Mouse (Mus musculus) embryonic facial prominence, embryonic 15.5 days (tissue): ENCODE measurements around the gene Ly6g5b. TPM values are rescaled to one million over a fixed set of nuclear protein-coding genes. Genes with fewer than 3 reads are reported as not detected.
"Not testable (repeated sequence)": the region's sequence is repeated elsewhere in the genome, so short reads cannot be mapped to it uniquely, and the experiment has no call there.

Experiments used
- ATAC-seq: fragments of 200-750 bp; cut with Nextera tagmentation; 2 replicates; pipeline ENCODE4 v1.8.0; 2017; ENCODE audit warnings: low read depth, moderate TSS enrichment; ENCODE audit not compliant: insufficient number of reproducible peaks, low FRiP score, low TSS enrichment
- H3K27ac ChIP-seq: fragments of 300-500 bp; sonication (generic); replicated peaks from 2 replicates; pipeline ENCODE4 v1.5.1; 2015; ENCODE audit warnings: mild to moderate bottlenecking, inconsistent platforms
- H3K27me3 ChIP-seq: fragments of 300-500 bp; sonication (generic); 2 replicates; pipeline ENCODE4 v1.6.1; 2015; ENCODE audit warnings: inconsistent platforms
- H3K36me3 ChIP-seq: fragments of 300-500 bp; sonication (generic); 2 replicates; pipeline ENCODE4 v1.6.1; 2015; ENCODE audit warnings: mild to moderate bottlenecking, inconsistent platforms
- H3K4me1 ChIP-seq: fragments of 300-500 bp; sonication (generic); 2 replicates; pipeline ENCODE4 v1.6.1; 2015; ENCODE audit warnings: inconsistent platforms
- H3K4me2 ChIP-seq: fragments of 300-500 bp; sonication (generic); replicated peaks from 2 replicates; pipeline ENCODE4 v1.6.1; 2015; ENCODE audit warnings: mild to moderate bottlenecking, inconsistent platforms
- H3K4me3 ChIP-seq: fragments of 300-500 bp; sonication (generic); replicated peaks from 2 replicates; pipeline ENCODE4 v1.5.1; 2015; ENCODE audit warnings: mild to moderate bottlenecking, inconsistent platforms
- H3K9ac ChIP-seq: fragments of 300-500 bp; sonication (generic); 2 replicates; pipeline ENCODE4 v1.6.1; 2015; ENCODE audit warnings: inconsistent platforms
- H3K9me3 ChIP-seq: fragments of 300-500 bp; sonication (generic); replicated peaks from 2 replicates; pipeline ENCODE4 v1.6.1; 2016; ENCODE audit warnings: inconsistent platforms
- WGBS: fragments of 180-500 bp; shearing (Covaris S2); methylation state at CpG from one replicate; pipeline ENCODE4 v1.1.7; 2015; 5-methylcytosine and 5-hydroxymethylcytosine counted together
- polyA plus RNA-seq: library from polyadenylated mRNA; unstranded; fragments of >200 nt; fragmentation: Nextera tagmentation; extraction: Ambion mirVana; gene quantifications from 2 replicates; pipeline ENCODE4 v1.2.1, GENCODE M21; 2015

The Ly6g5b gene
- polyA plus RNA-seq, 1 experiment from 2014 or later, result 1.8 TPM

DNA sequence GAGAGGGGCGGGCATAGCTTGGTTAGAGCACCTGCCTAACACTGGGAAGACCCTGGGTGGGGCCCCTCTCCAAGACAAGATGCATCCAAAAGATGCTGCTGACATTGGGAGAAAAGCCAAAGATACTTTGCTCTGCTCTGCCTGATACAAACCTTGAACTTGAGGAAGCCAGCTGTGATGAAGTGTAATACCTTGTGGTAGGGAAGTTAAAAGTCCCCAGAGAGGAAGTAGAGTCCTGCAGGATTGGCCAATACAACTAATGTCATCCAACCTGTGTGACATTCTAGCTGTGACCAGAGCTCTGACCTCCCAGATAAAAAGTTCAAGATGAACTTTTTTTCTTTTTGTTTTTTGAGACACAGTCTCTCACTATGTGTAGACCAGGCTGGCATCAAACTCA is 9.9 kb upstream of the Ly6g5b start:
- no peak overlapping the region for H3K4me2 ChIP-seq

DNA sequence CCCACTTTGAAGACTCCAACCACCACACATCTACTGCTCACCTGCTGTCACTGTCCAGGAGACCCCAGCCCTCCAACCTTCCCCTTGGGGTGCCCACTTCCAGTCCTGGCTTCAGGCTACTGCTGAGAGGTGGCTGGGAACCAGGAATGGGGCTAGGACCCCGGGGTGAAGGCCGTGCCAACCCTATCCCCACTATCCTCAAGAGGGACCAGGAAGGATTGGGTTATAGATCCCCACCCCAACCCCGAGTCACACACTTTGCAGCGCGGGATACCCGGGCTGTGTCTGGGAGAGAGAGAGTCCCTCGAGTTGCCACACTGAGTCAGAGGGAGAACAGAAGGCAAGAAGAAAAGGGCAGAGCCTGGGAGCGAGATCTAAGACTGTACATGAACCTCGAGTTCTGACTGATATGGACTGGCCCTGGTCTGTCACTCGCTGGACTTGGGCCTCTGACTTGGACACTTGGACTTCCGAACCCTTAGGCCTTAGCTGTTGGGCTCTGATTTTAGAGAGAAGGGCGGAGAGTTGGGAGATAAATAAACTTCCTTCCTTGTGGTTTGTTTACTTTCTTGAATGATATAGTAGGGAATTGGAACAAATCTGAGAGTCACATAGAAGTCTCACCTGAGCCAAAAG is 9.2 kb upstream of the Ly6g5b start:
- H3K9me3 ChIP-seq, ATAC-seq, H3K36me3 ChIP-seq, H3K9ac ChIP-seq, H3K27me3 ChIP-seq, H3K27ac ChIP-seq, H3K4me3 ChIP-seq, H3K4me2 ChIP-seq: not testable (repeated sequence)
- peaks cover 52% of the 10 kb centered on the region for H3K4me1 ChIP-seq
- 93% methylated on average over 12 of the region's 12 CpGs for WGBS

More for the DNA sequence above, 9.9 kb upstream of the Ly6g5b start:
- no peak for ATAC-seq
- Histone ChIP-seq H3K27ac (peak overlapping the region; percentile 89; the same call in 1 of the 2 replicates), H3K27me3 (no peaks in the 10 kb centered on the region), H3K9me3 (no peaks in the 10 kb centered on the region), H3K9ac (no peak overlapping the region), H3K36me3 (peaks cover 8% of the 10 kb centered on the region), H3K4me1 (peaks cover 46% of the 10 kb centered on the region), H3K4me3 (no peak overlapping the region)
- WGBS, result 82% methylated on average over 1 of the region's 1 CpGs

DNA sequence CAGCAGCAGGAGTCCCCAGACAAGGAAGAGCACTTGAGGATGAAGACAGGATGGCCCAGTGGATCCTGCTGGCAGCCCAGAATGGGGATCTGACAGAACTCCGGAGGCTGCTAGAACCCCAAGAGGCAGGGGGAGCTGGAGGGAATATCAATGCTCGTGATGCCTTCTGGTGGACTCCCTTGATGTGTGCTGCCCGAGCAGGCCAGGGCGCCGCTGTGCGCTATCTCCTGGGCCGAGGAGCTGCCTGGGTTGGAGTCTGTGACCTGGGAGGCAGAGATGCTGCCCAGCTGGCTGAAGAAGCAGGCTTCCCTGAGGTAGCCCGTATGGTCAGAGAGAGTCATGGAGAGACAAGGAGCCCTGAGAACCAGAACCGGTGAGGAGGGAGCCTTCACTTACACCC is 8.1 kb upstream of the Ly6g5b start:
- not testable (repeated sequence) for H3K9ac ChIP-seq, H3K9me3 ChIP-seq, H3K27ac ChIP-seq, H3K4me2 ChIP-seq, H3K4me3 ChIP-seq, ATAC-seq, H3K27me3 ChIP-seq
- Histone ChIP-seq H3K36me3 (peaks cover 18% of the 10 kb centered on the region), H3K4me1 (peaks cover 49% of the 10 kb centered on the region)
- WGBS, result 92% methylated on average over 9 of the region's 9 CpGs

DNA sequence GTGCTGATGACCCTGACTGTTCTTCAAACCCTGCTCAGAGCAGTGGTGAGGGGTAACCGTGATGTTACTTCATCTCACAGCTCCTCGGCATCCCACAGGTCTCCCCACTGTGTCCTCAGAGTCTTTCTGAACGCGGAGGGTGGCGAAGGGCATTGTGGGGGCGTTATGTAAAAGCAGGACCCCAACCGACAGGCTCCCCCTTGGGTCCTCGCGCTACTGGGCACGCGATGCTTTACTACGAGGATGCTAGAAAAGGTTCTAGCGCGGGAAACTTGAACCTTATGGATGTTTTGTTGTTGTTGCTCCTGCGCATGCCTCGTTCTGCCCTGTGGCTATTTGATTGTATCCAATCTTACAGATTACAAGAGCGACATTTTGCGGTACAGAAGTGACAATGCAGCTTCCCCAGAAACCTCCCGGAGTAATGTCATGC is 6.7 kb upstream of the Ly6g5b start, which contains the start of gene Csnk2b:
TSS of gene Csnk2b (minus strand) at position 183 of the 433 bp plus-strand sequence.
- WGBS, result under 1% methylated on average over 19 of the region's 19 CpGs
- H3K4me2 ChIP-seq, result peak within 1 kb of the TSS; percentile 89
- no peak for ATAC-seq

DNA sequence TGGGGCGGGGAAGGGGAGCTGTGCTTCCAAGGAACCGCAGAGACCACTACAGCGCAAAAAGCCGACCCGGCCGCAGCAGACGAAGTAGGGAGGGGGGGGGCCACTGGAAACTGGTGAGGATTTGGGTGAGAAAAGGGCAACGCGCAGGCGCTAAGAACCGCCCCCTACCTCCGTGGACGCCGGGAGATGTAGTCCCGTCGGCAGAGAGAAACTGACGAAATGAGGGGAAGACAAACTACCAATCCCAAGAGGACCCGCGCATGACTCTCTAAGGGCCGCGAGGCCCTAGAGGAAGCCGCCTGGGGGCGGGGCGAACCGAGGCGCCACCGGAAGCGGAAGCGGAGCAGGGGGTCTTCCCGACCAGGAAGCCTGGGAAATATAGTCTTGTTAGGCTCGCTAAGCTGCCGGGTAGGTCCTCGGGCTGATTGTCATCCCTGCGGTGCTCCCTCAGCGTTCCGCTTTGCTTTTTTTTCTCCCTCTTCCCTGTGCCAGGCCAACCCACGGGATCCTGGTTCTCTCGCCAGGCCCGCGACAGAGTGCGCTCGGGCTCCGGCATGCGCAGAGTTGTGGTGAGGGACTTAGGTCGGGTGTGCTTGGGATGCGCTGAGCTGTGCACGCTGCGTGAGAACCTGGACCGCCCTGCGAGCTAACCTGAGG is 6.0 kb upstream of the Ly6g5b start, which contains the start of gene Gpank1:
TSS of gene Gpank1 (plus strand) at position 313 of the 657 bp plus-strand sequence.
- Histone ChIP-seq H3K36me3 (peaks cover 34% of the 10 kb centered on the region), H3K4me2 (peak within 1 kb of the TSS; percentile 89), H3K4me3 (peak within 1 kb of the TSS; percentile 96), H3K4me1 (peaks cover 32% of the 10 kb centered on the region), H3K9me3 (no peaks in the 10 kb centered on the region), H3K27me3 (no peaks in the 10 kb centered on the region), H3K9ac (peak within 1 kb of the TSS; percentile 95), H3K27ac (peak within 1 kb of the TSS; percentile 84)
- WGBS, result under 1% methylated on average over 50 of the region's 50 CpGs
- ATAC-seq, result peak; percentile 94

More for the DNA sequence above, 6.7 kb upstream of the Ly6g5b start, which contains the start of gene Csnk2b:
- Histone ChIP-seq H3K9ac (peak within 1 kb of the TSS; percentile 95), H3K36me3 (peaks cover 29% of the 10 kb centered on the region), H3K4me1 (peaks cover 37% of the 10 kb centered on the region), H3K27ac (peak within 1 kb of the TSS; percentile 84), H3K4me3 (peak within 1 kb of the TSS; percentile 96), H3K27me3 (no peaks in the 10 kb centered on the region), H3K9me3 (no peaks in the 10 kb centered on the region)

DNA sequence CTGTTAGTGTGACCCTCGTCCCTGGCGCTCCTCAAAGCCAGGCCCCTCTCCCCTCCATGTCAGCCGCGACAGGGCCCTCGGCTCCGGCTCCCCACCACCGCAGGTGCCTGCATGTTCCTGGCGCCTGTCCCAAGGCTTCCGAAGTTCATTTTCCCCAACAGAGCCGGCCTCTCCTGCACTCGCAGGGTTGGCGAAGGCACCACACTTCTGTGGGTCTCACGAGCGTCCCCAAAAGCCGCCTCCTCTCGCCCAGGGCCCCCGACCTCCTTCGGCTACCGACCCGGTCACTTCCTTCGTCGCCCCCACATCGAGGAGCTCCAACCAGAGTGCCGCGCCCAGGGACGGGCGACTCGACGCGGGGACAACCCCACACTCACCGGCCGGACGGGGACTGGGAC is 5.5 kb upstream of the Ly6g5b start:
- ATAC-seq, result peak; percentile 5
- peak overlapping the region; percentile 84 for H3K27ac ChIP-seq
- no peaks in the 10 kb centered on the region for H3K27me3 ChIP-seq
- H3K9me3 ChIP-seq, result no peaks in the 10 kb centered on the region
- H3K36me3 ChIP-seq, result peaks cover 39% of the 10 kb centered on the region
- H3K4me1 ChIP-seq, result peaks cover 31% of the 10 kb centered on the region
- WGBS, result under 1% methylated on average over 33 of the region's 33 CpGs
- H3K9ac ChIP-seq, result peak overlapping the region; percentile 95
- peak overlapping the region; percentile 96 for H3K4me3 ChIP-seq
- peak overlapping the region; percentile 89 for H3K4me2 ChIP-seq

DNA sequence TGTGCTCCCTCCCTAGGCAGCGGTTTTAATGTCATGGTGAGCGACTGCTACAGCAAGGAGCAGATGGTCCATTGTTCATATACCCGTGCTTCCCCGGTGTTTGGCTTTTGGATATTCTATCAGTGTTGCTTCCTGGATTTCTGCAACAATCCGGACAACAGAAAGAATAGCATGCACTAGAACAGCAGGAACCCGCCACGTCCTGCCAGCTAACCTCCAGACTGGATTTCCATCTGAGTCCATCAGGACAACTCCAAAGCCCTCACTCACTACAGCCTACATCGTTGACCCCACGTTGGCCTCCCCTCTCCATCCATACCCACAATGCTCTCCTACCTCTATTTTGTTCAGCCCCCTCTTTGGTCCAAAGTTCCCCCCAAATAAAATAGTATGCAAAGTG is 3.5 kb downstream of the Ly6g5b start:
- 78% methylated on average over 9 of the region's 9 CpGs for WGBS
- Histone ChIP-seq H3K36me3 (peaks cover 30% of the 10 kb centered on the region), H3K4me2 (no peak overlapping the region), H3K9ac (no peak overlapping the region), H3K4me3 (no peak overlapping the region), H3K4me1 (no peaks in the 10 kb centered on the region), H3K27me3 (no peaks in the 10 kb centered on the region), H3K9me3 (no peaks in the 10 kb centered on the region), H3K27ac (no peak overlapping the region)
- no peak for ATAC-seq

DNA sequence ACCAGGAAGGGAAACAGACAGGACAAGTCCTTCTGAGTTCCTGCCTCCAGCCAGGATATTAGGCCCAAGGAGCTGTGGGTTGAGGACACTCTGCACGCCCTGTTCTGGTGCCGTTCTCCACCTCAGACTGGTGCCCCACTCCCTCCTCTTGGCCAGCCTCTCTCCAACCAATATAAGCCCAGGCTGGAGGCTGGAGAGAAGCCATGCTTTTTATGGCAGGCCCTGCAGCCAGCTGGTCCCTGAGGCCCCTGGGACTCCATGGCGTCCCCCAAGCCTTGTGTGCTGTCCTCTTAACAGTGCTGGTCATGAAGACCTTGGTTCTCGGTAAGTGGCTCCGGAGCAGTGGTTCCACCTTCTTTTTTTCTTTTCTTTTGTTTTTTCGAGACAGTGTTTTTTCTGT is 7.1 kb downstream of the Ly6g5b start, which contains the start of gene Ly6g5c:
TSS of gene Ly6g5c (plus strand) at position 183 of the 400 bp plus-strand sequence.
- H3K4me3 ChIP-seq, result no peak within 1 kb of the TSS
- WGBS, result 85% methylated on average over 6 of the region's 6 CpGs
- H3K9ac ChIP-seq, result no peak within 1 kb of the TSS
- H3K9me3 ChIP-seq, result no peaks in the 10 kb centered on the region
- H3K4me2 ChIP-seq, result no peak within 1 kb of the TSS
- no peak within 1 kb of the TSS for H3K27ac ChIP-seq
- peaks cover 7% of the 10 kb centered on the region for H3K4me1 ChIP-seq
- no peak for ATAC-seq
- peaks cover 10% of the 10 kb centered on the region; the same call in 1 of the 2 replicates for H3K36me3 ChIP-seq
- no peaks in the 10 kb centered on the region for H3K27me3 ChIP-seq

DNA sequence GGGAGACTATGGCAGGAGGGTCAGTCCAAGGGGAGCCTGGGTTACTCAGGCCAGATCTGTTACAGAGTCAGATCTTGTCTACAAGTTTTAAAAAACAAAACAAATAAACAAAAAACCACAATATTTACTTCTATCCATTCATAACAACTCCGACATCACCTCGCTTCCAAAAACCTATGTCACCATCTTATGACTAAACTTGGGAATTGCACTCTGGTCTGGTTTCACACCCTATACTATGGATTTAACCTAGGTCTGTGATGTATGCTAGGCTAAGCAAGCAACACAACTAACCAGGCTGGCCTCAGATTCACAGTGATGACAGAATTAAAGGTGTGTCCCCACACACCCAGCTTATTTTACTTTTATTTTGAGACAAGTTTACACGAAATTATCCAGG is 8.7 kb downstream of the Ly6g5b start:
- H3K4me3 ChIP-seq, result 0 out of 2 replicates have a peak overlapping the region, but pooled peaks have one; percentile 13
- peaks cover 26% of the 10 kb centered on the region for H3K36me3 ChIP-seq
- no peaks in the 10 kb centered on the region for H3K9me3 ChIP-seq
- no peaks in the 10 kb centered on the region for H3K27me3 ChIP-seq
- H3K9ac ChIP-seq, result no peak overlapping the region
- H3K4me1 ChIP-seq, result peaks cover 7% of the 10 kb centered on the region
- WGBS, result 62% methylated on average over 3 of the region's 3 CpGs
- 0 out of 2 replicates have a peak overlapping the region, but pooled peaks have one; percentile 40 for H3K4me2 ChIP-seq
- no peak for ATAC-seq
- no peak overlapping the region for H3K27ac ChIP-seq

DNA sequence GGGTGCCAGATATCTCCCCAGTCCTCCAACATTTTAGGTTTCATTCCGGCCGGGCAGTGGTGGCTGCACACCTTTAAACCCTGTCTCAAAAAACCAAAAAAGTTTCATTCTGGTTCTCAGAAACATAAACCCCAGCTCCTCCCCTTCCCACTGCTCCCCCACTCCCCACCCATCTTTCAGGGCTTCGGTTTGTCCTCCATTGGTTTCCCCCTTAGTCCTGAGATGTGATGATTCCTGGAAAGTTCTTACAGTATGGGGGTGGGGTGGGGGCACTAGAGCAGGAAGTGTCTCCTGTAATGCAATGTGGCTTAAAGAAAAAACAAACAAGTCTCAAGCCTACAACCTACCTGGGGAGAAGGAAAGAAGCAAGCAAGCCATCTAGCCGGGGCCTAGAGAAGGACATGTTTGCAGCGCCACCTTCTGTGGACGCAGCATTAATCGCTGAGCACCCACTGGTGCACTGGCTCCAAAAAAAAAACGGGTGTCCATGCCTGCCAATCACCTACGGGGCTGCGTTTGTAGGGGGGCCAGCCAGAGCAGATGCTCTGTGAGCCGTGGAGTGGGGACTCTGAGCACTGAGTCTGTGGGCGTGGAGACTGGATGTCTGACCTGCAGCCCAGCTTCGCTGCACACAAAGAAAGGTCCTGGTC is 9.4 kb downstream of the Ly6g5b start:
- H3K9ac ChIP-seq, result no peak overlapping the region
- H3K4me3 ChIP-seq, result 0 out of 2 replicates have a peak overlapping the region, but pooled peaks have one; percentile 13

DNA sequence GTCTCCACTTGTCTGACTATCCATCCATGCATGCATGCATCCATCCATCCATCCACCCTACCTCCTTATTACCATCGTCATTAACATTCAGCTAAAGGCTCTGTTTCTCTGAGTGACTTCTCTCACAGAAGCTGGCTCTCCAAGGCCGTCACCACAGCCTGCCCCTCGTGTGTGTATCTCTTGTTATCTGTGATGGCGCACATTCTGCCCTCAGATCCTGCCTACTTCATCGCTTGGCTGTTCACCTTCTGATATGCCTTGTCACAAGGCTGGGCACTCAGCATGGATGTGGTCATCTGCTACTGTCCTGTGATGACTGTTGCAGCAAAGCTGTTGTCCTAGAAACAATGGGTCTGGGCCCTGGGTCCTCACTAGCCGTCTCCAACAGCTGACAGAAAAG is 10.5 kb downstream of the Ly6g5b start:
- 73% methylated on average over 6 of the region's 6 CpGs for WGBS

More for the DNA sequence above, 9.4 kb downstream of the Ly6g5b start:
- H3K27me3 ChIP-seq, result no peaks in the 10 kb centered on the region
- H3K27ac ChIP-seq, result no peak overlapping the region
- H3K4me1 ChIP-seq, result peaks cover 7% of the 10 kb centered on the region
- WGBS, result 24% methylated on average over 13 of the region's 13 CpGs
- no peaks in the 10 kb centered on the region for H3K9me3 ChIP-seq
- ATAC-seq, result no peak
- H3K36me3 ChIP-seq, result peaks cover 32% of the 10 kb centered on the region
- H3K4me2 ChIP-seq, result peak overlapping the region; percentile 40

More for the DNA sequence above, 10.5 kb downstream of the Ly6g5b start:
- ATAC-seq, result no peak
- no peaks in the 10 kb centered on the region for H3K27me3 ChIP-seq
- no peaks in the 10 kb centered on the region for H3K9me3 ChIP-seq
- H3K4me3 ChIP-seq, result no peak overlapping the region
- H3K4me2 ChIP-seq, result no peak overlapping the region
- peaks cover 7% of the 10 kb centered on the region for H3K4me1 ChIP-seq
- H3K36me3 ChIP-seq, result peaks cover 43% of the 10 kb centered on the region
- no peak overlapping the region for H3K9ac ChIP-seq
- H3K27ac ChIP-seq, result no peak overlapping the region
